Mouse (Mus musculus) C2C12 (cell line): Measurements from ENCODE around the gene Bscl2.

ENCODE experiments used
- CEBPB ChIP-seq: IDR thresholded peaks from one replicate; pipeline ENCODE4 v1.6.1; 2011; ENCODE audit warnings: low read depth, mild to moderate bottlenecking, control low read depth, moderate library complexity
- CTCF ChIP-seq: IDR thresholded peaks from one replicate; pipeline ENCODE4 v1.5.1; 2011; ENCODE audit not compliant: control insufficient read depth, insufficient read depth, insufficient read length

DNA sequence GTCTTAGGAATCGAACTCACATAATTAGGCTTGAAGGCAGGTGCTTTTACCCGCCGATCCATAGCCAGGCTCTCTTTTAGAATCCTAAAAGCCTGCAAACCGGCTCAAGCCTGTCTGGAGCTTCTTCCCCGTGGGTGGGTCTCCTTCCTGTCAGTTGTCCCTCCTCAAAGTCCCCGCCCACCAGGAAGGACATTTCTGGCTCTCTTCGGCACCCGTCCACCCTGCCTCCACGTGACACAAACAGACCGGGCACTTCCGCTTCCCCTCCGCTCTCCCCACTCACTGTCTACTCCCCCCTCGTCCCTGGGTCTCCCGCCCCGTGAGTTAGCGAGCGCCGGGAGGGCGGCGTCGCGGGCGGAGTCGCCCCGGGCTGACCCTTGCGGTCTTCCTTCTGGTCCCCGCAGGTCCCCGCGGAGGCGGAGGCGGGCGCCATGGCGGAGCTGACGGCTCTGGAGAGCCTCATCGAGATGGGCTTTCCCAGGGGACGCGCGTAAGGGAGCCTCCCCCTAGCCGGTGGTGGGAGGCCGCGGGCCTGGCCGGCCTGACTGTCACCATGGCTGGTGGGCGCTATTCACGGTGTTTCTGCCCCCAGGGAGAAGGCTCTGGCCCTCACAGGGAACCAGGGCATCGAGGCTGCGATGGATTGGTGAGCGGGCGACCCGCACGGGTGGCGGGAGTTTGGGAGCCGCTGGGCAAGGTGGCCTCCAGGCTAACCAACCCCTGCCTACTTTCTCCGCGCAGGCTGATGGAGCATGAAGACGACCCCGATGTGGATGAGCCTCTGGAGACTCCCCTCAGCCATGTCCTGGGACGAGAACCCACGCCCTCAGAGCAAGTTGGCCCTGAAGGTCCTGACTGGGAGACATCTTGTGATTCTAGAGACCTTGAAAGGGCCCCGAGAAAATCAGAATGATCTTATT lies 34.3 kb downstream of the Bscl2 start, which contains the start of gene Ubxn1:
- TF ChIP-seq CTCF (no peak), CEBPB (no peak)
